Mouse (Mus musculus): ENCODE results near the gene Ppp2r3a. TPM values are rescaled to one million over a fixed set of nuclear protein-coding genes. Genes with fewer than 3 reads are reported as not detected.
A peak's percentile ranks its signal among the peaks of the same experiment; 100 is the strongest.

Ppp2r3a gene
- total RNA-seq, 1 experiment from 2014 or later: 27.7 TPM

GRCm38 (mm10) chr9:101073987-101074331 is 177.6 kb downstream of the Ppp2r3a start, which contains the start of gene Msl2:
TSS of gene Msl2 (plus strand) at chr9:101074101.
- no peak for DNase-seq

DNA sequence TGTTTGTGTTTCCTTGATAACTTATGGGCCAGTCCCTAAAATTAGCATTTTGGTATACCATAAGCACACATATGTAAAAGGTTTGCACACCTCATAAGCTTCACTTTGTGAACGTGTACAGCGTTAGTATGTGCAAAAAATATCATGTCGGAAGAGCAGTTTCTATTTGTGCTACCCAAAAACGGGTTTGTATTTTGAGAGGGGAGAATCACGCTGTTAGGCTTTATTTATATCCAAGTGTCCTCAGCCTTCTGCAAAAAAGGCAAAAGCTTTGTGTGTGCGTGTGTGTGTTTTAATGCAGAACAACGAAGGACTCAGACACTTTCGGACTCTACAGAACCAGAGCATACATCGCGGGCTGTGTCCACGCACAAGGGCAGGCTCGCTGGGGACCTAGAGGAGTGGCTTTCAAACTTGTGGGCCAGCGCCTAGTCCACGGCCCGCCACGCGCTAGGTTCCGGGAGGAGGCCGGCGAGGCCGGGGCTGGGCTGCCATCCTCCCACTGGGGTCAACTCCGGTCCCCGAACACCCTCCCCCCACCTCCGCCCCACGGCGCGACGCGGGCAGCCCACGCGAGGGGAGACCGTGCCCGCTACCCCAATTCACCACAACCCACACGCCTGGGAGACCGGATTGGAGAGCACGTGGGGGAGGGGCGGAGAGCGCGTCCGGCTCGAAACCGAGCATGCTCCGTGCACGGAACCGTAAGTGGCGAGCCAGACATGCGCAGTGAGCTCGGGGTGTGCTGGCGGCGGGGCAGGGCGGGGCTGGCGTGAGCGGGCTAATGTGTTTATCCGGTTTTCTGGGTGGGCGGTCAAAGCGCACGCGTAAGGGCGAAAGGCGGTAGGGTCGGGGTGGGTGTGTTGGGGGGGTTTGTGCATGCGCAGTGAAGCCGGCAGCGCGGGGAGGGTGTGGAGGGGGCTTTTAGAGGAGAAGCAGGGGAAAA is 178.3 kb downstream of the Ppp2r3a start:
- DNase-seq: peak; percentile 99

- no peak for DNase-seq
Observed at GRCm38 (mm10) chr9:101072506-101072905, 179.1 kb downstream of the Ppp2r3a start.

DNA sequence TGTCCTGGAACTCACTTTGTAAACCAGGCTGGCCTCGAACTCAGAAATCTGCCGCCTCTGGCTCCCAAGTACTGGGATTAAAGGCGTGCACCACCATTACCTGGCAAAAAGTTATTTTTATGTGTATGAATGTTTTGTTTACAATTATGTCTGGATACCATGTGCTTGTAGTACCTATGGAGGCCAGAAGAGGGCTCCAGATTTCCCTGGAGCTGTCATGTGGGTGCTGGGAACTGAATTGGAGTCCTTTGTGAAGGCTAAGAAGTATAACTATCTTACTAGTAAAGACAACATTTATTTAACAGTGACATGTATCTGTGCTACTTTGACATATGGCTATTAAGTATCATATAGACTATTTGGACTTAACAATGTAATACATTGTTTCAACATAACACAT is 181.8 kb downstream of the Ppp2r3a start:
- DNase-seq: no peak

GRCm38 (mm10) chr9:101065076-101065602 is 186.5 kb downstream of the Ppp2r3a start:
- no peak for DNase-seq

GRCm38 (mm10) chr9:101062253-101062780 is 189.3 kb downstream of the Ppp2r3a start:
- DNase-seq: no peak

- DNase-seq: no peak
Observed at GRCm38 (mm10) chr9:101061035-101061434, 190.6 kb downstream of the Ppp2r3a start.

DNA sequence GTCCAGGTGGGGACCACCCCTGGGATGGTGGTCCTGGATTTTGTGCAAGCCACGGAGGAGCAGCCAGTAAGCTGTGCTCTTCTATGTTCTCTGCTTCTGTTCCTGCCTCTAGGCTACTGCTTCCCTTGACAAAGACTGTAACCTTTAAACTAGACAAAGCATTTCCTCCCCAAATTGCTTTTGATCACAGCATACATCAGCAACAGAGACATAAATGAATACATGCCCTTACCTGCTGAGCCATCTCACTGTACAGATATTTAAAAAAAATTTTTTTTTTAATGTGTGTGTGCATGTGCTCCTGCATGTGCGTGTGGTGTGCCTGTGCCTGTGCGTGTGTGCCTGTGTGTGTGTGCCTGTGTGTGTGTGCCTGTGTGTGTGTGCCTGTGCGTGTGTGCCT is 194.4 kb downstream of the Ppp2r3a start:
- DNase-seq: no peak

Other genes starting within 250 kb of the Ppp2r3a start
- 144 and 153 TPM in 2 replicates for gene Pccb, start 216.9 kb downstream of the Ppp2r3a start, total RNA-seq (2021)
- gene Msl2, start 177.7 kb downstream of the Ppp2r3a start, total RNA-seq (2021): 55.2 and 58.1 TPM in 2 replicates